Mouse (Mus musculus): ENCODE data around the gene Zfhx3. TPM values are rescaled to one million over a fixed set of nuclear protein-coding genes. Genes with fewer than 3 reads are reported as not detected.
"Not testable (repeated sequence)": the region's sequence is repeated elsewhere in the genome, so short reads cannot be mapped to it uniquely, and the experiment has no call there.

Zfhx3 gene
- polyA plus RNA-seq (2016; fragmentation: Nextera tagmentation; extraction: Ambion mirVana), result 14.4 and 17.7 TPM in 2 replicates

GRCm38 (mm10) chr8:107941922-107942694 is at the start of gene Zfhx3:
Gene Zfhx3, plus strand, starts transcription at chr8:107942644.
- Histone ChIP-seq H3K27me3 (ENCODE audit: low read depth, poor library complexity, severe bottlenecking) (peaks cover 58% of the 10 kb centered on the region), H3K27ac (replicated peaks) (peak within 1 kb of the TSS; percentile 67), H3K9me3 (replicated peaks) (no peaks in the 10 kb centered on the region), H3K36me3 (no peaks in the 10 kb centered on the region), H3K4me1 (peaks cover 66% of the 10 kb centered on the region), H3K4me3 (peak within 1 kb of the TSS; percentile 52)
- 25% methylated on average over 11 of the region's 11 CpGs for WGBS
- DNase-seq (ENCODE audit: low spot score), result no peak

- no peaks in the 10 kb centered on the region for H3K27me3 ChIP-seq (ENCODE audit: low read depth, poor library complexity, severe bottlenecking)
- no peak overlapping the region for H3K27ac ChIP-seq (replicated peaks)
- DNase-seq (ENCODE audit: low spot score), result no peak
- no peak overlapping the region for H3K4me3 ChIP-seq
- no peaks in the 10 kb centered on the region for H3K9me3 ChIP-seq (replicated peaks)
- 93% methylated on average over 12 of the region's 12 CpGs for WGBS
- H3K36me3 ChIP-seq, result no peaks in the 10 kb centered on the region
- H3K4me1 ChIP-seq, result no peaks in the 10 kb centered on the region; the same call in 1 of the 2 replicates
Observed at GRCm38 (mm10) chr8:107918984-107919383, 23.5 kb upstream of the Zfhx3 start.

GRCm38 (mm10) chr8:107926149-107926548 is 16.3 kb upstream of the Zfhx3 start:
- Histone ChIP-seq H3K36me3 (no peaks in the 10 kb centered on the region), H3K4me3 (no peak overlapping the region), H3K4me1 (no peaks in the 10 kb centered on the region), H3K27ac (replicated peaks) (no peak overlapping the region), H3K9me3 (replicated peaks) (no peaks in the 10 kb centered on the region), H3K27me3 (ENCODE audit: low read depth, poor library complexity, severe bottlenecking) (no peaks in the 10 kb centered on the region)
- 91% methylated on average over 15 of the region's 15 CpGs for WGBS
- DNase-seq (ENCODE audit: low spot score), result no peak

GRCm38 (mm10) chr8:107936725-107937124 is 5.7 kb upstream of the Zfhx3 start:
- Histone ChIP-seq H3K27ac (replicated peaks) (no peak overlapping the region), H3K4me3 (no peak overlapping the region), H3K9me3 (replicated peaks) (no peaks in the 10 kb centered on the region), H3K27me3 (ENCODE audit: low read depth, poor library complexity, severe bottlenecking) (peaks cover 9% of the 10 kb centered on the region; the same call in 1 of the 2 replicates), H3K36me3 (no peaks in the 10 kb centered on the region), H3K4me1 (peaks cover 26% of the 10 kb centered on the region)
- DNase-seq (ENCODE audit: low spot score), result no peak
- 97% methylated on average over 4 of the region's 4 CpGs for WGBS

GRCm38 (mm10) chr8:107938231-107938630 is 4.2 kb upstream of the Zfhx3 start:
- DNase-seq (ENCODE audit: low spot score); H3K27ac ChIP-seq (replicated peaks): not testable (repeated sequence)

GRCm38 (mm10) chr8:107940181-107940580 is 2.3 kb upstream of the Zfhx3 start:
- Histone ChIP-seq H3K9me3 (replicated peaks) (no peaks in the 10 kb centered on the region), H3K27ac (replicated peaks) (no peak overlapping the region; the same call in 1 of the 2 replicates), H3K27me3 (ENCODE audit: low read depth, poor library complexity, severe bottlenecking) (peaks cover 42% of the 10 kb centered on the region), H3K36me3 (no peaks in the 10 kb centered on the region), H3K4me1 (peaks cover 60% of the 10 kb centered on the region), H3K4me3 (no peak overlapping the region)
- WGBS, result 72% methylated on average over 8 of the region's 8 CpGs
- DNase-seq (ENCODE audit: low spot score), result no peak

More at GRCm38 (mm10) chr8:107938231-107938630, 4.2 kb upstream of the Zfhx3 start:
- H3K4me3 ChIP-seq; H3K36me3 ChIP-seq; H3K9me3 ChIP-seq (replicated peaks): not testable (repeated sequence)
- 91% methylated on average over 5 of the region's 5 CpGs for WGBS
- Histone ChIP-seq H3K4me1 (peaks cover 41% of the 10 kb centered on the region), H3K27me3 (ENCODE audit: low read depth, poor library complexity, severe bottlenecking) (peaks cover 24% of the 10 kb centered on the region)

GRCm38 (mm10) chr8:107942752-107943510 is 487 bp downstream of the Zfhx3 start:
- WGBS, result under 1% methylated on average over 17 of the region's 17 CpGs
- peak overlapping the region; percentile 52 for H3K4me3 ChIP-seq
- H3K27ac ChIP-seq (replicated peaks), result peak overlapping the region; percentile 67
- H3K27me3 ChIP-seq (ENCODE audit: low read depth, poor library complexity, severe bottlenecking), result peaks cover 66% of the 10 kb centered on the region
- peaks cover 69% of the 10 kb centered on the region for H3K4me1 ChIP-seq
- no peaks in the 10 kb centered on the region for H3K36me3 ChIP-seq
- no peaks in the 10 kb centered on the region for H3K9me3 ChIP-seq (replicated peaks)
- DNase-seq (ENCODE audit: low spot score), result peak; percentile 44

- peaks cover 67% of the 10 kb centered on the region for H3K27me3 ChIP-seq (ENCODE audit: low read depth, poor library complexity, severe bottlenecking)
- H3K4me3 ChIP-seq, result peak overlapping the region; percentile 53
- H3K36me3 ChIP-seq, result no peaks in the 10 kb centered on the region
- 7% methylated on average over 10 of the region's 10 CpGs for WGBS
- DNase-seq (ENCODE audit: low spot score), result no peak
- no peak overlapping the region for H3K27ac ChIP-seq (replicated peaks)
- peaks cover 70% of the 10 kb centered on the region for H3K4me1 ChIP-seq
- no peaks in the 10 kb centered on the region for H3K9me3 ChIP-seq (replicated peaks)
Observed at GRCm38 (mm10) chr8:107943550-107944348, 1.3 kb downstream of the Zfhx3 start.

- 15% methylated on average over 31 of the region's 31 CpGs for WGBS
- Histone ChIP-seq H3K27ac (replicated peaks) (peak overlapping the region; percentile 69; the same call in 1 of the 2 replicates), H3K9me3 (replicated peaks) (no peaks in the 10 kb centered on the region), H3K4me3 (peak overlapping the region; percentile 53), H3K36me3 (no peaks in the 10 kb centered on the region), H3K27me3 (ENCODE audit: low read depth, poor library complexity, severe bottlenecking) (peaks cover 67% of the 10 kb centered on the region), H3K4me1 (peaks cover 67% of the 10 kb centered on the region)
- DNase-seq (ENCODE audit: low spot score), result peak; percentile 52
Observed at GRCm38 (mm10) chr8:107944676-107945600, 2.5 kb downstream of the Zfhx3 start.

- H3K9me3 ChIP-seq (replicated peaks), result no peaks in the 10 kb centered on the region
- H3K27me3 ChIP-seq (ENCODE audit: low read depth, poor library complexity, severe bottlenecking), result peaks cover 56% of the 10 kb centered on the region
- H3K36me3 ChIP-seq, result no peaks in the 10 kb centered on the region
- no peak overlapping the region for H3K4me3 ChIP-seq
- peaks cover 52% of the 10 kb centered on the region for H3K4me1 ChIP-seq
- no peak for DNase-seq (ENCODE audit: low spot score)
- no peak overlapping the region for H3K27ac ChIP-seq (replicated peaks)
- WGBS, result 75% methylated on average over 5 of the region's 5 CpGs
Observed at GRCm38 (mm10) chr8:107946888-107947287, 4.4 kb downstream of the Zfhx3 start.

- 73% methylated on average over 3 of the region's 3 CpGs for WGBS
- H3K27me3 ChIP-seq (ENCODE audit: low read depth, poor library complexity, severe bottlenecking), result peaks cover 8% of the 10 kb centered on the region; the same call in 1 of the 2 replicates
- peaks cover 29% of the 10 kb centered on the region for H3K4me1 ChIP-seq
- H3K4me3 ChIP-seq, result no peak overlapping the region
- no peaks in the 10 kb centered on the region for H3K36me3 ChIP-seq
- DNase-seq (ENCODE audit: low spot score), result no peak
- no peak overlapping the region for H3K27ac ChIP-seq (replicated peaks)
- H3K9me3 ChIP-seq (replicated peaks), result no peaks in the 10 kb centered on the region
Observed at GRCm38 (mm10) chr8:107955887-107956286, 13.4 kb downstream of the Zfhx3 start.
